Mouse (Mus musculus) lung, embryonic 16.5 days (tissue): ENCODE results near the gene Epha8. TPM values are rescaled to one million over a fixed set of nuclear protein-coding genes. Genes with fewer than 3 reads are reported as not detected.

Experiments used
- ATAC-seq: fragments of 200-750 bp; cut with Nextera tagmentation; 2 replicates; pipeline ENCODE4 v1.8.0; 2017; ENCODE audit warnings: low read depth, mild to moderate bottlenecking, moderate library complexity
- H3K27ac ChIP-seq: fragments of 300-500 bp; sonication (generic); 2 replicates; pipeline ENCODE4 v1.5.1; 2014; ENCODE audit warnings: mild to moderate bottlenecking, control low read depth, low read length
- H3K27me3 ChIP-seq: fragments of 300-500 bp; sonication (generic); 2 replicates; pipeline ENCODE4 v1.6.1; 2014; ENCODE audit warnings: low read depth, low read length, mixed read lengths; ENCODE audit not compliant: control insufficient read depth, insufficient read depth
- H3K36me3 ChIP-seq: fragments of 300-500 bp; sonication (generic); 2 replicates; pipeline ENCODE4 v1.6.1; 2014; ENCODE audit warnings: low read length; ENCODE audit not compliant: control insufficient read depth, insufficient read depth
- H3K4me1 ChIP-seq: fragments of 300-500 bp; sonication (generic); replicated peaks from 2 replicates; pipeline ENCODE4 v1.6.1; 2014; ENCODE audit warnings: low read length, mixed read lengths; ENCODE audit not compliant: control insufficient read depth, insufficient read depth
- H3K4me2 ChIP-seq: fragments of 300-500 bp; sonication (generic); 2 replicates; pipeline ENCODE4 v1.6.1; 2014; ENCODE audit warnings: low read depth, low read length, control low read depth
- H3K4me3 ChIP-seq: fragments of 300-500 bp; sonication (generic); 2 replicates; pipeline ENCODE4 v1.5.1; 2014; ENCODE audit warnings: mild to moderate bottlenecking, low read length, control low read depth
- H3K9ac ChIP-seq: fragments of 300-500 bp; sonication (generic); 2 replicates; pipeline ENCODE4 v1.6.1; 2014; ENCODE audit warnings: low read length, control low read depth
- H3K9me3 ChIP-seq: fragments of 300-500 bp; sonication (generic); 2 replicates; pipeline ENCODE4 v1.6.1; 2016; ENCODE audit warnings: low read length; ENCODE audit not compliant: control insufficient read depth
- whole genome bisulfite sequencing: fragments of 180-500 bp; shearing (Covaris S2); extraction: QIAGEN DNeasy Blood & Tissue Kit; methylation state at CpG from one replicate; pipeline ENCODE4 v1.1.7; 2014; 5-methylcytosine and 5-hydroxymethylcytosine counted together
- polyA plus RNA-seq: library from polyadenylated mRNA; unstranded; fragments of >200 nt; fragmentation: Nextera tagmentation; extraction: Ambion mirVana; gene quantifications from 2 replicates; pipeline ENCODE4 v1.2.1, GENCODE M21; 2015

Gene Epha8
- polyA plus RNA-seq, 1 experiment from 2014 or later: not detected

DNA sequence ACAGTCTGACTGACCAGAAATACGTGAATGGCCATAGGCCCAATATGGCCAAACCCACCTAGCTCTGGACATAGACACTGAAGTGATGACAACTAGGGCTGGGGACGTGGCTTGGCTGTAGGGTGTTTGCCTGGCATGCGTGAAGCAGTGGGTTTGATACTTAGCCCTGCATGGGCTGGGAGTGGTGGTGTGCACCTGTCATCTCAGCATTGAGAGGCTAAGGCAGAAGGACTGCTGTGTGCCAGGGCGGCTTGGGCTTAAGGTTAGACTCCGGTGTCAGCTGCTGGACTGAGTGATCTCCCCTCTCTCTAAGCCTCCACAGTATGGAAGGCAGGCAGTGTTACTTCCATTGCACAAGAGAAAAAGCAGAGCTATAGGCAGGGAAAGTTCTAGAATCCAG lies 18.7 kb downstream of the Epha8 start:
- WGBS: 85% methylated on average over 5 of the region's 5 CpGs
- H3K4me3 ChIP-seq: no peak overlapping the region
- H3K9me3 ChIP-seq: no peaks in the 10 kb centered on the region
- H3K27me3 ChIP-seq: peaks cover 39% of the 10 kb centered on the region
- no peak overlapping the region for H3K27ac ChIP-seq
- H3K9ac ChIP-seq: no peak overlapping the region
- no peak overlapping the region for H3K4me2 ChIP-seq
- H3K36me3 ChIP-seq: no peaks in the 10 kb centered on the region
- no peak for ATAC-seq
- H3K4me1 ChIP-seq: peaks cover 9% of the 10 kb centered on the region

- Histone ChIP-seq H3K9ac (no peak overlapping the region), H3K4me1 (peaks cover 4% of the 10 kb centered on the region), H3K9me3 (no peaks in the 10 kb centered on the region), H3K4me2 (no peak overlapping the region), H3K27me3 (peaks cover 34% of the 10 kb centered on the region), H3K4me3 (no peak overlapping the region), H3K27ac (no peak overlapping the region), H3K36me3 (no peaks in the 10 kb centered on the region)
- ATAC-seq: no peak
- WGBS: 69% methylated on average over 4 of the region's 4 CpGs
Measured at GRCm38 (mm10) chr4:136937344-136937743, 19.3 kb downstream of the Epha8 start.

DNA sequence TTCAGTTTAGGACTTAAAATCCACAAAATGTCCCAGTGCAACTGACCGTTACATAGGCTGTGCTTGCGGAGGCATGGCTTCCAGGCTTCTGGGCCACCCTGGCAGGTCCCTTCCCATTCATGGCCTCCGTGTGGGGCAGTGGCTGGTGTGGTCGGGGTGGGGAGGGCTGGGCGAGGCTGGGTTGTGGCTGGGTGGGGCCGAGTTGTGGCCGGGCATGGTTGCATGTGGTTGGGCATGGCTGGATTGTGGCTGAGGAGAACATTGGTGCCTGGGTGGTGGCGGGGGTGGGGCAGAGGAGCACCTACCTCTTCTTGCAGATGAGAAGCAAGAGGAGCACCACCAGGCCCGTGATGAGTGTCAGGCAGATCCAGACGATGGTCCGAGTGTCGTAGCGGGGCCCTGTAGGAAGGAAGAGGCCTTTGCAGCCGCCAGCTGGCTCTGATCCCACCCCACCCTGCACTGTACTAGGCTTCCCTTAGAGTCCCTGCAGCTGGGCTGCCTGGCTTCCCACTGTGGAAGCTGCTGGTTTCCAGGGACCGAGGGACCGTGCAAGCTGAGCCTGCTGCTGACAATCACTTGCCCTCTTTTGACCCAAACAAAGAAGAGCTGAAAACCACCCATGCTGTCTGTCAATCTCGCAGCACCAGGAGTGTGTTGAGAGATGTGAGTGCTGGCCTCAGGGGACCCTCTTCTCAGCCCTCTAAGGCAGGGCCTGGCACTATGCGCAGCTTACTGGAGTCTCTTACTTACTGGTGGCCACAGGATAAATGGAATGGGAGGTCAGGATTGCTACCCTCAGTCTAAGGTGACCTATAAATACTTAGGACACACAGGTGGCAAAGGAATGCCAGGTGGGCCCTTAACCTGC lies 21.6 kb downstream of the Epha8 start:
- Histone ChIP-seq H3K9me3 (no peaks in the 10 kb centered on the region), H3K27me3 (peaks cover 26% of the 10 kb centered on the region), H3K27ac (no peak overlapping the region), H3K36me3 (no peaks in the 10 kb centered on the region), H3K4me3 (no peak overlapping the region), H3K4me2 (no peak overlapping the region), H3K4me1 (peaks cover 4% of the 10 kb centered on the region), H3K9ac (no peak overlapping the region)
- ATAC-seq: peak; percentile 85
- 44% methylated on average over 18 of the region's 18 CpGs for WGBS

DNA sequence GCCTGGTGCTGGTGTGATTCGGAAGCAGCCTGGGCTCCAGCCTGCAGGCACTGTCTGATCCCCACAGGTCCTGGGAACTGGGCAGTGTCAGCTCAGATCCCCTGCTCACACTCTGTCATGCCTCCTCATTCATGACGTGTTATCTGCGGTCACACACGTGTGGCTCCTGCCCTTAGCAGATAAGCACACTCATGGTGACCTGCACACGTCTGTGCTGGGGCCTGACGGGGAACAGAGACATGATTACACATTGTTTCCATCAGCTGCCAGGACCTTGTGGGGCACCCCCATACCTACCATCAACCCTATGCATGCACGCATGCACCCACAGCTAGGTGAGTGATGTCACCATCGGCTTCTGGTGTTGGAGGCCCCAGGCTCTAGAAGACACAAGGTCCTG lies 26.1 kb downstream of the Epha8 start:
- no peak overlapping the region for H3K4me3 ChIP-seq
- H3K27me3 ChIP-seq: peaks cover 22% of the 10 kb centered on the region
- peaks cover 4% of the 10 kb centered on the region for H3K4me1 ChIP-seq
- no peak overlapping the region for H3K4me2 ChIP-seq
- H3K36me3 ChIP-seq: no peaks in the 10 kb centered on the region
- H3K9me3 ChIP-seq: no peaks in the 10 kb centered on the region
- WGBS: 74% methylated on average over 8 of the region's 8 CpGs
- H3K27ac ChIP-seq: no peak overlapping the region
- ATAC-seq: no peak
- H3K9ac ChIP-seq: no peak overlapping the region

DNA sequence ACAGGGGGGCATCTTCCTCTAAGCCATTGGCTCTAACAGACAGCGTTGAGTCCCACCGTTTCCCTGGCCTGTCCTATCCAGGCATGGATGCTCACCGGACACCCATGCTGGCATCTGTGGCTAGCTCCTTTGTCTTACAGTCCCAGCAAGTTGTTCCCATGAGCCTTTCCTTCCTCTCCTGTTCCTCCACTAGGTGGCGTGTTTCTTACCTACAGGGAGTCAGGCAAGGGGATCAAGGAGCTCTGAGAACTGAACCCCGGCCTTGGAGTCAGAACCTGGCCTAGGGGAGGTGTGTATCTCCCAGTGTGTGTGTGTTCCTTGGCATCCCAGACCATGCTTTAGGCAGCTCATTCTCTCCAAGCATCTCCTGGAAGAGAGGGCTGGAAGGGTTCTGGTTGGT lies 27.7 kb downstream of the Epha8 start:
- no peak overlapping the region for H3K4me3 ChIP-seq
- H3K9me3 ChIP-seq: no peaks in the 10 kb centered on the region
- H3K27ac ChIP-seq: no peak overlapping the region
- no peak for ATAC-seq
- no peaks in the 10 kb centered on the region for H3K36me3 ChIP-seq
- H3K4me1 ChIP-seq: no peaks in the 10 kb centered on the region
- no peak overlapping the region for H3K4me2 ChIP-seq
- H3K27me3 ChIP-seq: peaks cover 26% of the 10 kb centered on the region
- no peak overlapping the region for H3K9ac ChIP-seq
- 10% methylated on average over 5 of the region's 5 CpGs for WGBS

DNA sequence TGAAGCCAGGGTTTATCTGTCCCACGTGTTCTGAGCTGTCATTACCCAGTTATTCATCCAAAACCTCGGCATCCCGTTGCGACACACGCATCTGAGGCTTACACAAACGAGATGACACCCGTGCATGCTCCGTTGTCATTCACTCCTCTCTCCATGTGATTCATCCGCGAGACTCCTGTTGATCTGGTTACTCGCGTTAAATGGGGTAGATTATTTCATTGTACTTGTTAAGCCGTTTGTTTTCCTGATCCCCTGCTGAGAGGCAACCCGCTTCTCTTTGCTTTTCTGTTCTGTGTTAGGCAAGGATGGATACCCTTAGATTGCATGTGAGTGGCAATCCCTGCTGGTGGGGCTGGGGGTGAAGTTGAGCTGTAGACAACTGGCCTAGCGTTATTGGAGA lies 30.8 kb downstream of the Epha8 start:
- Histone ChIP-seq H3K27me3 (peaks cover 19% of the 10 kb centered on the region), H3K4me1 (no peaks in the 10 kb centered on the region), H3K4me2 (no peak overlapping the region), H3K9ac (no peak overlapping the region), H3K27ac (no peak overlapping the region), H3K9me3 (no peaks in the 10 kb centered on the region), H3K36me3 (no peaks in the 10 kb centered on the region), H3K4me3 (no peak overlapping the region)
- no peak for ATAC-seq
- 17% methylated on average over 15 of the region's 15 CpGs for WGBS

- H3K9me3 ChIP-seq: no peaks in the 10 kb centered on the region
- no peaks in the 10 kb centered on the region for H3K4me1 ChIP-seq
- peaks cover 18% of the 10 kb centered on the region for H3K27me3 ChIP-seq
- no peak overlapping the region for H3K4me2 ChIP-seq
- H3K36me3 ChIP-seq: no peaks in the 10 kb centered on the region
- H3K9ac ChIP-seq: no peak overlapping the region
- 7% methylated on average over 6 of the region's 6 CpGs for WGBS
- no peak for ATAC-seq
- no peak overlapping the region for H3K4me3 ChIP-seq
- H3K27ac ChIP-seq: no peak overlapping the region
Measured at GRCm38 (mm10) chr4:136924529-136924928, 32.1 kb downstream of the Epha8 start.

- H3K27ac ChIP-seq: no peak overlapping the region
- WGBS: 71% methylated on average over 3 of the region's 3 CpGs
- H3K4me1 ChIP-seq: no peaks in the 10 kb centered on the region
- no peak for ATAC-seq
- H3K4me3 ChIP-seq: no peak overlapping the region
- H3K36me3 ChIP-seq: no peaks in the 10 kb centered on the region
- no peaks in the 10 kb centered on the region for H3K9me3 ChIP-seq
- no peak overlapping the region for H3K4me2 ChIP-seq
- H3K27me3 ChIP-seq: 0 out of 2 replicates have a peak, but pooled peaks cover 3% of the 10 kb centered on the region
- no peak overlapping the region for H3K9ac ChIP-seq
Measured at GRCm38 (mm10) chr4:136919526-136919925, 37.1 kb downstream of the Epha8 start.

- ATAC-seq: no peak
- Histone ChIP-seq H3K9me3 (no peaks in the 10 kb centered on the region), H3K27me3 (0 out of 2 replicates have a peak, but pooled peaks cover 3% of the 10 kb centered on the region), H3K4me3 (no peak overlapping the region), H3K9ac (no peak overlapping the region), H3K36me3 (no peaks in the 10 kb centered on the region), H3K27ac (no peak overlapping the region), H3K4me1 (no peaks in the 10 kb centered on the region), H3K4me2 (no peak overlapping the region)
- WGBS: 80% methylated on average over 8 of the region's 8 CpGs
Measured at GRCm38 (mm10) chr4:136918834-136919233, 37.8 kb downstream of the Epha8 start.
